Mouse (Mus musculus) granulocyte monocyte progenitor cell, adult 5-6 weeks (primary cell): ENCODE data around the gene Ugp2. TPM values are rescaled to one million over a fixed set of nuclear protein-coding genes. Genes with fewer than 3 reads are reported as not detected.
A peak's percentile ranks its signal among the peaks of the same experiment; 100 is the strongest.
"Not testable (repeated sequence)": the region's sequence is repeated elsewhere in the genome, so short reads cannot be mapped to it uniquely, and the experiment has no call there.

Source experiments
- ATAC-seq: replicated peaks from 2 replicates; pipeline ENCODE4 v1.8.0; 2016; ENCODE audit warnings: mild to moderate bottlenecking, moderate TSS enrichment, inconsistent platforms; ENCODE audit not compliant: poor library complexity, severe bottlenecking
- total RNA-seq, 2 experiments: library from RNA; stranded (forward) in 1 of 2; stranded (reverse) in 1 of 2; fragments of 200-712, 200-1000 nt in 1 of 2; fragments of >200 nt in 1 of 2; fragmentation: Nextera tagmentation in 1 of 2; gene quantifications; 2 replicates each; pipeline ENCODE4 v1.2.3; 2014 to 2017

Ugp2 gene
- total RNA-seq, 2 experiments from 2014 or later = 34.3 to 49.3 TPM

- no peak for ATAC-seq
These were observed 31.9 kb downstream of the Ugp2 start for GRCm38 (mm10) chr11:21339088-21339487.

- no peak for ATAC-seq
These were observed 33.1 kb downstream of the Ugp2 start for GRCm38 (mm10) chr11:21337855-21338254.

GRCm38 (mm10) chr11:21332639-21333295 is 38.2 kb downstream of the Ugp2 start:
- ATAC-seq = no peak

- ATAC-seq = no peak
These were observed 42.9 kb downstream of the Ugp2 start for GRCm38 (mm10) chr11:21328141-21328540.

GRCm38 (mm10) chr11:21327486-21327885 is 43.5 kb downstream of the Ugp2 start:
- ATAC-seq = no peak

- ATAC-seq = no peak
These were observed 44.2 kb downstream of the Ugp2 start for GRCm38 (mm10) chr11:21326770-21327169.

GRCm38 (mm10) chr11:21325781-21326180 is 45.2 kb downstream of the Ugp2 start:
- no peak for ATAC-seq

- 0 out of 2 replicates have a peak, but pooled peaks have one; percentile 13 for ATAC-seq
These were observed 48.7 kb downstream of the Ugp2 start for GRCm38 (mm10) chr11:21322349-21322748.

- peak; percentile 89 for ATAC-seq
These were observed 49.4 kb downstream of the Ugp2 start for GRCm38 (mm10) chr11:21321577-21321976.

GRCm38 (mm10) chr11:21313922-21314657 is 56.9 kb downstream of the Ugp2 start:
- peak; percentile 17; the same call in 1 of the 2 replicates for ATAC-seq

GRCm38 (mm10) chr11:21309516-21309915 is 61.5 kb downstream of the Ugp2 start:
- ATAC-seq = no peak

- ATAC-seq = peak; percentile 61; the same call in 1 of the 2 replicates
These were observed 62.9 kb downstream of the Ugp2 start for GRCm38 (mm10) chr11:21308119-21308518.

GRCm38 (mm10) chr11:21307078-21307668 is 63.8 kb downstream of the Ugp2 start:
- ATAC-seq = no peak

- ATAC-seq = no peak
These were observed 67.4 kb downstream of the Ugp2 start for GRCm38 (mm10) chr11:21303619-21304018.

- ATAC-seq = no peak
These were observed 75.5 kb downstream of the Ugp2 start for GRCm38 (mm10) chr11:21295486-21295885.

- ATAC-seq = not testable (repeated sequence)
These were observed 82.8 kb downstream of the Ugp2 start for GRCm38 (mm10) chr11:21288153-21288552.

GRCm38 (mm10) chr11:21286391-21286790 is 84.6 kb downstream of the Ugp2 start:
- ATAC-seq = no peak

GRCm38 (mm10) chr11:21276151-21276550 is 94.8 kb downstream of the Ugp2 start:
- ATAC-seq = no peak
